Mouse (Mus musculus) ES-E14 (cell line): Measurements from ENCODE around the gene Aamp.

Experiments used
- CHD2 ChIP-seq: IDR thresholded peaks from 2 replicates; pipeline ENCODE4 v1.6.1; 2014; ENCODE audit warnings: mild to moderate bottlenecking, low read depth, low read length, inconsistent platforms
- HCFC1 ChIP-seq: IDR thresholded peaks from 2 replicates; pipeline ENCODE4 v1.6.1; 2012; ENCODE audit warnings: low read length, inconsistent platforms, borderline replicate concordance; ENCODE audit not compliant: insufficient read depth
- MAFK ChIP-seq: IDR thresholded peaks from 2 replicates; pipeline ENCODE4 v1.6.1; 2014; ENCODE audit warnings: mild to moderate bottlenecking, low read depth, low read length, inconsistent platforms; ENCODE audit not compliant: insufficient read depth
- ZC3H11A ChIP-seq: IDR thresholded peaks from 2 replicates; pipeline ENCODE4 v1.6.1; 2012; ENCODE audit warnings: low read depth, mild to moderate bottlenecking, inconsistent platforms, low read length, borderline replicate concordance
- ZNF384 ChIP-seq: IDR thresholded peaks from 2 replicates; pipeline ENCODE4 v1.6.1; 2012; ENCODE audit warnings: low read depth, low read length, inconsistent platforms

- TF ChIP-seq MAFK (no peak), ZC3H11A (no peak), CHD2 (no peak), ZNF384 (no peak), HCFC1 (no peak)
Observed at GRCm38 (mm10) chr1:74300347-74301110, 16.0 kb upstream of the Aamp start.
